Mouse (Mus musculus) CD4-positive, CD25-positive, alpha-beta regulatory T cell, adult 9 weeks (primary cell): ENCODE measurements around the gene Rab33a. TPM values are rescaled to one million over a fixed set of nuclear protein-coding genes. Genes with fewer than 3 reads are reported as not detected.

Experiments used
- polyA plus RNA-seq: library from polyadenylated mRNA; unstranded; fragments of 100-300 nt; shearing (Covaris generic); gene quantifications from one replicate; pipeline ENCODE4 v1.2.1, GENCODE M21; 2017

Rab33a gene
- polyA plus RNA-seq = 1.2 TPM

DNA sequence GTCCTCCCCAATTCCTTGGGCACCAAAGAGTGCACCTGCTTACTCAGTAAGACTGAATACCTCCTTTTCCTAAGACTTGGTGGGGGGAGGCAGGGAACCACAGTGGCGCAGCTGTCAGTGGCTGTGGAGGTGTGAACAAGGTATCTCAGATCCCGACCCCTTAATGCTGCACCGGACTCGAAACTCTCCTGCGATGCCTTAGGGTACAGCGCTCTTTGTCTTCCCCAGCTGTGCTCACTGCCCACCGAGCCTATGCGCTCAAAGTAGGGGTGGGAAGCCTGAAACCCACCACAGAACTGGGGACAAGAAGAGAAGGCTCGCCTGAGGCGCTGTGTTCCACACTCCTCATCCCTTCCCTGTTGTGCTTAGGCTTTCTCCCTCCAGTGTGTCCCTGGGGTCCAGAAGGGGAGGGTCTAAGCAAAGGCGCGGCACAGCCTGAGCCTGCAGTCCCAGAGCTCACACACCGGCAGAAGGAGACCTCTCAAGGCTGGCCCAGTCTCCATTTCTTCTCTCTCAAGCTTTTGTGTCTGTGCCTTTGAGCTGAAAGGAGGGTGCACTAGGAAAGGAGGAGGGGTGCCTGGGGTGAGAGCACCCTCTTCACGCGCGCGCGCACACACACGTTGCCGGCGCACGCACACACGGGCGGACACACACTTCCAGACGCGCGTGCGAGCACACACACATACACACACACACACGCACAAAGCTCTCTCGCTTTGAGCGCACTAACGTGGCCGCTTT lies at the start of gene Rab33a:
TSS of gene Rab33a (plus strand) at position 478 of the 741 bp plus-strand sequence.

DNA sequence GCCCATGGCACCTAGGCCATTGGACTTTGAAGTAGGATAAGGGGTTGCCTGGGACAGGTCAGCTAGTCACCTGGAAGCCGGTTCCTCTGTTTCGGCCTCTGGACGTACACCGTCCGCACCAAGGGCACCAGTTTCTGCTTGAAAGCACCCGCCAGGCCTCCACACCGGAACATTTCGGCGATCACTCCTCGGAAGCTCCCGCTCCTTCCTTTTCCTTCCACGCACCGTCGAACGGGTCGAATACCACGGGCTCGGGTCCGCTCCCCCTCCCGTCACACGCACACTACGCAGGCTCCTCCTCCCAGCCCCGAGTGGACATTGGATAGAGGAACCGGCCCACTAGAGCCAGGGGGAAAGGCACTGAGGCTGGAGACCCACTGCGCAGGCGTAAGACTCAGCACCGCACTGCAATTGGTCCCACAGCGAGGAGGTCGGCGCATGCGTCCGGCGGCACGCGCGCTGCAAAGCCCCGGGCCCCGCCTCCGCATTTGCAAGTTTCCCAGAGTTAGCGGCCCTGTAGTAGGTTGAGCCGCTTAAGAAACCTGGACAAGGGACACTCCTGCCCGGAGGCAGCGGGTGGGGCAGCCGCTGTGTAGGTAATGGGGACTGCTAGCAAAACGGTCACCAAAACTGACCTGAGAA lies 5.8 kb upstream of the Rab33a start, which contains the start of gene Aifm1:
TSS of gene Aifm1 (minus strand) at position 398 of the 642 bp plus-strand sequence.

Other genes starting within 250 kb of the Rab33a start
- 1.6 TPM for gene Bcorl1, start 177.9 kb upstream of the Rab33a start, polyA plus RNA-seq
- gene Elf4, start 56.2 kb upstream of the Rab33a start, polyA plus RNA-seq = 22.2 TPM
- gene Aifm1, start 5.7 kb upstream of the Rab33a start, polyA plus RNA-seq = 56.1 TPM
- 17.2 TPM for gene Zfp280c, start 75.2 kb downstream of the Rab33a start, polyA plus RNA-seq
- 12.6 TPM for gene Slc25a14, start 104.1 kb downstream of the Rab33a start, polyA plus RNA-seq
- not detected for gene Gpr119, start 155.2 kb downstream of the Rab33a start, polyA plus RNA-seq
- gene Rbmx2, start 175.7 kb downstream of the Rab33a start, polyA plus RNA-seq = 24.5 TPM